Mouse (Mus musculus): ENCODE measurements around the gene B3gat3. TPM values are rescaled to one million over a fixed set of nuclear protein-coding genes. Genes with fewer than 3 reads are reported as not detected.

The B3gat3 gene
- total RNA-seq, 2 experiments from 2014 or later, result 39.9 to 45.3 TPM

Other genes with a start within 250 kb of the B3gat3 start
- gene Slc3a2, start 197.0 kb upstream of the B3gat3 start, total RNA-seq (2023), result 100 to 1,000 TPM; 121 to 124 TPM
- 10 to 100 TPM; 20.6 to 29.3 TPM for gene Wdr74, start 184.5 kb upstream of the B3gat3 start, total RNA-seq (2023)
- gene 1700092M07Rik, start 179.7 kb upstream of the B3gat3 start, total RNA-seq (2023), result 1 to 10 TPM in 1 of 2 experiments, not detected in 1; 2.8 TPM
- gene Stx5a, start 179.0 kb upstream of the B3gat3 start, total RNA-seq (2023), result 100 to 1,000 TPM; 125 to 152 TPM
- 100 to 1,000 TPM; 133 to 147 TPM for gene Nxf1, start 163.3 kb upstream of the B3gat3 start, total RNA-seq (2023)
- gene Tmem223, start 149.4 kb upstream of the B3gat3 start, total RNA-seq (2023), result 10 to 100 TPM; 20.5 to 24.1 TPM
- gene Tmem179b, start 145.9 kb upstream of the B3gat3 start, total RNA-seq (2023), result 10 to 100 TPM; 75.5 to 83.0 TPM
- gene Taf6l, start 134.0 kb upstream of the B3gat3 start, total RNA-seq (2023), result 10 to 100 TPM; 11.3 to 11.5 TPM
- gene Polr2g, start 121.8 kb upstream of the B3gat3 start, total RNA-seq (2023), result 10 to 100 TPM; 45.1 to 45.9 TPM
- gene Zbtb3, start 117.8 kb upstream of the B3gat3 start, total RNA-seq (2023), result under 1 TPM; 0.79 to 0.98 TPM
- gene Ttc9c, start 101.0 kb upstream of the B3gat3 start, total RNA-seq (2023), result 10 to 100 TPM; 20.3 to 24.7 TPM
- 10 to 100 TPM; 89.7 to 97.5 TPM for gene Hnrnpul2, start 100.4 kb upstream of the B3gat3 start, total RNA-seq (2023)
- gene AC129217.1, start 90.6 kb upstream of the B3gat3 start, total RNA-seq (2023), result 1 to 10 TPM; 3.5 to 7.8 TPM
- gene Bscl2, start 82.9 kb upstream of the B3gat3 start, total RNA-seq (2023), result 10 to 100 TPM; 55.1 to 64.1 TPM
- gene Gng3, start 81.2 kb upstream of the B3gat3 start, total RNA-seq (2023), result not detected
- under 1 TPM; 0.20 to 0.36 TPM for gene Lrrn4cl, start 69.6 kb upstream of the B3gat3 start, total RNA-seq (2023)
- gene Ubxn1, start 48.9 kb upstream of the B3gat3 start, total RNA-seq (2023), result 10 to 100 TPM; 92.5 to 99.0 TPM
- 10 to 100 TPM; 19.7 to 21.0 TPM for gene Uqcc3, start 39.5 kb upstream of the B3gat3 start, total RNA-seq (2023)
- gene Lbhd1, start 36.6 kb upstream of the B3gat3 start, total RNA-seq (2023), result 10 to 100 TPM in 1 of 2 experiments, 1 to 10 TPM in 1; 9.9 to 17.6 TPM
- not detected for gene Gm49403, start 36.4 kb upstream of the B3gat3 start, total RNA-seq (2023)
- gene 1810009A15Rik, start 31.5 kb upstream of the B3gat3 start, total RNA-seq (2023), result 10 to 100 TPM; 20.5 to 27.8 TPM
- gene Gm49416, start 31.4 kb upstream of the B3gat3 start, total RNA-seq (2023), result 1 to 10 TPM; 6.1 to 8.2 TPM
- 10 to 100 TPM; 13.2 to 14.3 TPM for gene Ints5, start 27.4 kb upstream of the B3gat3 start, total RNA-seq (2023)
- 10 to 100 TPM; 79.7 to 91.5 TPM for gene Ganab, start 22.3 kb upstream of the B3gat3 start, total RNA-seq (2023)
- 1 to 10 TPM; 1.3 to 2.3 TPM for gene Rom1, start 9.0 kb downstream of the B3gat3 start, total RNA-seq (2023)
- gene Eml3, start 9.2 kb downstream of the B3gat3 start, total RNA-seq (2023), result 10 to 100 TPM; 48.3 to 52.7 TPM
- 100 to 1,000 TPM; 103 to 115 TPM for gene Mta2, start 21.5 kb downstream of the B3gat3 start, total RNA-seq (2023)
- 1 to 10 TPM; 6.4 to 9.1 TPM for gene Tut1, start 33.5 kb downstream of the B3gat3 start, total RNA-seq (2023)
- 100 to 1,000 TPM; 127 to 130 TPM for gene Eef1g, start 46.7 kb downstream of the B3gat3 start, total RNA-seq (2023)
- 100 to 1,000 TPM; 348 to 529 TPM for gene Ahnak, start 68.9 kb downstream of the B3gat3 start, total RNA-seq (2023)
- not detected for gene Scgb1a1, start 167.6 kb downstream of the B3gat3 start, total RNA-seq (2023)
- gene Asrgl1, start 215.3 kb downstream of the B3gat3 start, total RNA-seq (2023), result 10 to 100 TPM in 1 of 2 experiments, 1 to 10 TPM in 1; 9.0 to 10.5 TPM

All from neutrophil, adult 59 days (primary cell).